Mouse (Mus musculus) lung, embryonic 14.5 days (tissue): ENCODE data around the gene Crip1. TPM values are rescaled to one million over a fixed set of nuclear protein-coding genes. Genes with fewer than 3 reads are reported as not detected.

ENCODE experiments used
- ATAC-seq: fragments of 200-750 bp; cut with Nextera tagmentation; 2 replicates; pipeline ENCODE4 v1.8.0; 2017; ENCODE audit warnings: mild to moderate bottlenecking, moderate TSS enrichment, moderate library complexity; ENCODE audit not compliant: insufficient read depth
- DNase-seq: peaks from one replicate; pipeline ENCODE4 v3.0.0-alpha.2; 2015
- H3K27ac ChIP-seq: fragments of 300-500 bp; sonication (generic); 2 replicates; pipeline ENCODE4 v1.5.1; 2014; ENCODE audit warnings: low read depth, mild to moderate bottlenecking, moderate library complexity
- H3K27me3 ChIP-seq: fragments of 300-500 bp; sonication (generic); 2 replicates; pipeline ENCODE4 v1.6.1; 2014; ENCODE audit warnings: low read length, control low read depth; ENCODE audit not compliant: insufficient read depth
- H3K36me3 ChIP-seq: fragments of 300-500 bp; sonication (generic); 2 replicates; pipeline ENCODE4 v1.6.1; 2014; ENCODE audit warnings: control low read depth; ENCODE audit not compliant: insufficient read depth
- H3K4me1 ChIP-seq: fragments of 300-500 bp; sonication (generic); 2 replicates; pipeline ENCODE4 v1.6.1; 2014; ENCODE audit warnings: antibody characterized with exemption, control low read depth; ENCODE audit not compliant: insufficient read depth
- H3K4me2 ChIP-seq: fragments of 300-500 bp; sonication (generic); 2 replicates; pipeline ENCODE4 v1.6.1; 2014; ENCODE audit warnings: mild to moderate bottlenecking
- H3K4me3 ChIP-seq: fragments of 300-500 bp; sonication (generic); 2 replicates; pipeline ENCODE4 v1.5.1; 2014; ENCODE audit warnings: low read depth, low read length
- H3K9ac ChIP-seq: fragments of 300-500 bp; sonication (generic); 2 replicates; pipeline ENCODE4 v1.6.1; 2014
- H3K9me3 ChIP-seq: fragments of 300-500 bp; sonication (generic); 2 replicates; pipeline ENCODE4 v1.6.1; 2016; ENCODE audit warnings: low read depth, low read length, control low read depth
- CTCF ChIP-seq: IDR thresholded peaks from 2 replicates; pipeline ENCODE4 v1.5.1; 2016; ENCODE audit warnings: antibody characterized with exemption, low read depth
- WGBS: fragments of 180-500 bp; shearing (Covaris S2); extraction: QIAGEN DNeasy Blood & Tissue Kit; methylation state at CpG from one replicate; pipeline ENCODE4 v1.1.7; 2014; 5-methylcytosine and 5-hydroxymethylcytosine counted together
- polyA plus RNA-seq: library from polyadenylated mRNA; unstranded; fragments of >200 nt; fragmentation: Nextera tagmentation; extraction: Ambion mirVana; gene quantifications from 2 replicates; pipeline ENCODE4 v1.2.1, GENCODE M21; 2014

Gene Crip1
- polyA plus RNA-seq, 1 experiment from 2014 or later = 237 TPM

- Histone ChIP-seq H3K27me3 (0 out of 2 replicates have a peak, but pooled peaks cover 4% of the 10 kb centered on the region), H3K9me3 (no peaks in the 10 kb centered on the region), H3K4me3 (peak overlapping the region; percentile 65), H3K36me3 (peaks cover 12% of the 10 kb centered on the region; the same call in 1 of the 2 replicates), H3K4me2 (peak overlapping the region; percentile 93), H3K9ac (peak overlapping the region; percentile 59; the same call in 1 of the 2 replicates), H3K4me1 (peaks cover 9% of the 10 kb centered on the region), H3K27ac (no peak overlapping the region)
- DNase-seq (no peak), ATAC-seq (no peak)
- TF ChIP-seq CTCF = no peak
- WGBS = 83% methylated on average over 8 of the region's 8 CpGs
Observed at GRCm38 (mm10) chr12:113157521-113157920, 11.4 kb downstream of the Crip1 start.

DNA sequence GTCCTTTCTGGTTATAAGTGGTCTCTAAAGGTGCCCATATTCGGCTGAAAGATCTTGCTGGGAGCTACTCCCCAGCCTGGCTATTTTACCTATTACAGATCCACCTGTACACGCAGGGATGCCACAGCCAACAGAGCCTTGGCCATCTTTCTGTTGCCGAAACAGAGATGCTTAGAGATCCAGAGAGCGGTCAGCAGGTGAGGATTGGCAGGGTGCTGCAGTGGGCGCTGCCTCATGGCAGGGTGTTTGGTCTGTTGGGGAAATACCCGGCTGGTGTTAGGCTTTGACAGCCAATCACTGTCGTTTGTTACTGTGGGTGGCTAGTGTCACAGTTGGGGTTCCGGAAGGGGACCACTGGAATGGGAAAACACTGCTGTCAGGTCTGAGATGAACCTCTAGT is 11.9 kb downstream of the Crip1 start:
- Histone ChIP-seq H3K27me3 (0 out of 2 replicates have a peak, but pooled peaks cover 4% of the 10 kb centered on the region), H3K27ac (no peak overlapping the region), H3K36me3 (peaks cover 15% of the 10 kb centered on the region; the same call in 1 of the 2 replicates), H3K4me2 (no peak overlapping the region), H3K4me3 (no peak overlapping the region), H3K4me1 (peaks cover 9% of the 10 kb centered on the region), H3K9me3 (no peaks in the 10 kb centered on the region), H3K9ac (no peak overlapping the region)
- WGBS = 88% methylated on average over 8 of the region's 8 CpGs
- TF ChIP-seq CTCF = no peak
- ATAC-seq = no peak
- no peak for DNase-seq

- no peak overlapping the region for H3K27ac ChIP-seq
- no peaks in the 10 kb centered on the region for H3K4me1 ChIP-seq
- H3K9ac ChIP-seq = no peak overlapping the region
- DNase-seq (no peak), ATAC-seq (no peak)
- H3K4me3 ChIP-seq = no peak overlapping the region
- peaks cover 29% of the 10 kb centered on the region; the same call in 1 of the 2 replicates for H3K36me3 ChIP-seq
- TF ChIP-seq CTCF = no peak
- H3K27me3 ChIP-seq = no peaks in the 10 kb centered on the region
- no peak overlapping the region for H3K4me2 ChIP-seq
- 82% methylated on average over 11 of the region's 11 CpGs for WGBS
- no peaks in the 10 kb centered on the region for H3K9me3 ChIP-seq
Observed at GRCm38 (mm10) chr12:113163561-113164006, 17.5 kb downstream of the Crip1 start.

DNA sequence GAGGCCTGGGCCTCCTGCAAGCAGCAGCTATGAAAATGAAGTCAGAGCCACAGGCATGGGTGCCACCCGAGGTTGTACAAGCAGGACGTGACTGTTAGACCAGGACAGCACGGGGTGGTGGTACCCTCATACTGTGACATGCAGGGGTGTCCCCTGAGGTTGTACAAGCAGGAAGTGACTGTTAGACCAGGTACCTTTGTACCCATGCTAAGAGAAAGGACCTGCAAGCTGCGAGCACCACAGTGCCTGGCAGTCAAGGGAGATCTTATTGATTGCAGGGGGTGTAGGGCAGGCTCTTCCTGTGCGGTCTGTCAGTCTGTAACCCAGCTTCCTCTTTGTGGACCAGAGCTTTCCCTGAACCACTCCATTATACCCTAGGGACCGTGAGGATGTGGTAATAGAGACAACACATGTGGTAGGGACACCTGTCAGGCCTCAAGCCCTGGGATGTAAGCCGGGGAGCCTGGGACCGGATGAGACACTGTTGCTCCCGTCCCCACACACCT is 22.0 kb downstream of the Crip1 start:
- H3K27ac ChIP-seq = no peak overlapping the region
- peak; percentile 35; the same call in 1 of the 2 replicates for ATAC-seq
- WGBS = 73% methylated on average over 9 of the region's 9 CpGs
- DNase-seq = no peak
- H3K27me3 ChIP-seq = no peaks in the 10 kb centered on the region
- no peak overlapping the region for H3K4me3 ChIP-seq
- H3K36me3 ChIP-seq = peaks cover 13% of the 10 kb centered on the region; the same call in 1 of the 2 replicates
- TF ChIP-seq CTCF = no peak
- H3K4me1 ChIP-seq = no peaks in the 10 kb centered on the region
- no peaks in the 10 kb centered on the region for H3K9me3 ChIP-seq
- no peak overlapping the region for H3K9ac ChIP-seq
- no peak overlapping the region for H3K4me2 ChIP-seq

- Histone ChIP-seq H3K4me3 (no peak overlapping the region), H3K4me2 (no peak overlapping the region), H3K36me3 (no peaks in the 10 kb centered on the region), H3K27ac (no peak overlapping the region), H3K27me3 (no peaks in the 10 kb centered on the region), H3K9me3 (no peaks in the 10 kb centered on the region), H3K4me1 (no peaks in the 10 kb centered on the region), H3K9ac (no peak overlapping the region)
- no peak for TF ChIP-seq CTCF
- 80% methylated on average over 18 of the region's 18 CpGs for WGBS
- ATAC-seq (no peak), DNase-seq (no peak)
Observed at GRCm38 (mm10) chr12:113176960-113177725, 31.0 kb downstream of the Crip1 start.

DNA sequence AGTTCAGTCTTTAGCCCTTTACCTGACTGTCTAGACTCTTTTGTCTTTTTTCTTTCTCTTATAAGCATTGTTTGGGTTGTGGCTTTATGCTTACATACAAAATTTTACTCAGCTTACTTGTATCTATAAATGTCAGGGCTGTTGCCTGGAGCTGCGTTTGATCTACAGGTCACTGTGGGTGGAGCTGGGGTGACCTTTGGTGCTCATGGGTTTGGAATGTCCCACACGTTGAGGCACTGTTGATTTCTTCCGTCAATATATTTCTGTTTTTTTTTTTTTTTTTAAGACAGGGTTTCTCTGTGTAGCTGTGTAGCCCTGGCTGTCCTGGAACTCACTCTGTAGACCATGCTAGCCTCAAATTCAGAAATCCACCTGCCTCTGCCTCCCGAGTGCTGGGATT is 34.9 kb downstream of the Crip1 start:
- Histone ChIP-seq H3K9me3 (no peaks in the 10 kb centered on the region), H3K4me1 (no peaks in the 10 kb centered on the region; the same call in 1 of the 2 replicates), H3K36me3 (no peaks in the 10 kb centered on the region), H3K4me3 (no peak overlapping the region), H3K9ac (no peak overlapping the region), H3K4me2 (no peak overlapping the region), H3K27me3 (peaks cover 7% of the 10 kb centered on the region), H3K27ac (no peak overlapping the region)
- DNase-seq = no peak
- TF ChIP-seq CTCF = no peak
- ATAC-seq = no peak
- WGBS = 39% methylated on average over 4 of the region's 4 CpGs

- TF ChIP-seq CTCF = no peak
- peaks cover 7% of the 10 kb centered on the region; the same call in 1 of the 2 replicates for H3K4me1 ChIP-seq
- no peak overlapping the region for H3K9ac ChIP-seq
- WGBS = 61% methylated on average over 5 of the region's 5 CpGs
- H3K27me3 ChIP-seq = peaks cover 25% of the 10 kb centered on the region
- H3K9me3 ChIP-seq = no peaks in the 10 kb centered on the region
- ATAC-seq (no peak), DNase-seq (no peak)
- H3K36me3 ChIP-seq = no peaks in the 10 kb centered on the region
- H3K27ac ChIP-seq = no peak overlapping the region
- no peak overlapping the region; the same call in 1 of the 2 replicates for H3K4me3 ChIP-seq
- no peak overlapping the region; the same call in 1 of the 2 replicates for H3K4me2 ChIP-seq
Observed at GRCm38 (mm10) chr12:113184945-113185344, 38.8 kb downstream of the Crip1 start.
